Mouse (Mus musculus) gastrocnemius, postnatal 25 days (tissue): ENCODE measurements around the gene Zfp488. TPM values are rescaled to one million over a fixed set of nuclear protein-coding genes. Genes with fewer than 3 reads are reported as not detected.

Source experiments
- DNase-seq: peaks from one replicate; pipeline ENCODE4 v3.0.0; 2022
- total RNA-seq, 2 experiments: library from RNA; stranded (reverse); gene quantifications; 1 replicate in 1 of 2; 2 replicates in 1 of 2; pipeline ENCODE4 v1.2.3; 2021

The Zfp488 gene
- total RNA-seq, 2 experiments from 2014 or later: not detected

DNA sequence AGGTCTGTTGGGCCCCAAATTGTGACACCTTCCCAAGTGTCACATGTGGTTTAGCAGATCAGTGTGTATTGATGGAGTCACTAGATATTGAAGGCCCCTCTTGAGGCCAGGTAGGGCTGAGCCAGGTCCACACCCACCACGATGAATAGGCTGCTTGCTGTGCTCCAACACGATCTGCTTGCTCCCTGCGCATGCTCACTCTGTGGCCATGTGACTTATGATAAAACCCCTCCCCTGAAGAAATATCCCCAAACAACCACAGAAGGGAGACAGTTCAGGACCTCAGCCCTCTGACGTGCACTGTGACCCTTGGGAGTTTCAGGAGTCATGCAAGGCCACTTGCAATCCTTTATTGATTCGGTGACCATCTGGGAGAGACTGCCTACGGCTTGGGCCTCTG, 32.4 kb downstream of the Zfp488 start:
- no peak for DNase-seq

DNA sequence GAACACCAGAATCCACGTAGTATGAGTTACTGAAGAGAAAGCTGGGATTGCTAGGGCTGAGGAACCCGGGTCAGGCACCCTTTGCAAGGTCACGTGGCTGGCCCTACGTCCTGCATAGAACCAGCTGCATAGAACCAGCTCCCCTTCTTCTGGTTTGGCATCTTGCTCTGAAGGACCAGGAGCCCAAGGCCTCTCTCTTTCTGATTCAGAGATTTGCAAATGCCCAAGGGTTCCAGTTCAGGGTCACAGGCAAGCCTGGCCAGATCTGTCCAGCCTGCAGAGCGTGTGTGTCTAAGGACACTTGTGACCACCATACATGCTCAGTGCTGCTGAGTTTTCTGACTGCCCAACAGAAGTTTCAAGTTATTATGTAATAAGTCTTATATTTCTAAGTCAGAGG, 36.3 kb downstream of the Zfp488 start:
- DNase-seq: no peak

DNA sequence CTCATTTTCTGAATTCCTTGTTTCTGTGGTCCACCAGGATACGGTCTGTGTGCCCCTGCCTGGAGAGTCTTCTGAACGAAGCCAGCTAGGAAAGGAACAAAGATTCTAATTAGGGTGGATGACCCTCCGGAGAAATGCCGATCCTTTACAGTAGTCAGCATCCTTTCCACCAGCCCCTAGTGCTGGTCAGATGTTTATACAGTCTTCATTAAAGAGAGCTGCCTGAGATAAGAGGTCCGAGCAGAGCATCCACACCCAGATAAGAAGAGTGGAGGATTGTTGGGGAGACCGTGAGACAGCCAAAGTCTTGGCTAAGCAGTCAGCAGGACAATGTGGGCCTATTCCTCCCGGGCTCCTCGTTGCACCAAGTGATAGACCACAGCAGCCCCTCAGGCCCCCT, 37.8 kb downstream of the Zfp488 start, which contains the start of gene Gdf2:
Gene Gdf2, plus strand, starts transcription at position 301 of the 400 bp plus-strand sequence.
- DNase-seq: no peak

DNA sequence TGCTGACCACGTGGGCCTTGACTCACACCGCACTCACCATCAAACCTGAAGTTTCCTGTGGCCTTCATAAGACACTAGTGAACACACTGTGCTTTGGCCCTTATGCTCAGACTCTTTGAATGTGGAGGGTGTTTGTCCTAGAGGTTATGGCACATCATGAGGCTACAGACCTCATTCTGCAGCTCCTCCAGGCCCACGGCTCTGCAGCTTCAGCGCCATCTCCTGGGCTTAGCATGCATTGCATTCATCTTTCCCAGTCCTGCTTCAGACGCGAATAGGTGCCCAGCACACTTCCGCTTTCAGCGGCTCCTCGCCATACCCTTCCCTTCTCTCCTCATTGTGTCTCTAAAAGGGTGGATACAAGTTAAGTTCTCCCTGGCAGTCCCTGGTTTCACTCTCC, 39.4 kb downstream of the Zfp488 start:
- peak; percentile 38 for DNase-seq

DNA sequence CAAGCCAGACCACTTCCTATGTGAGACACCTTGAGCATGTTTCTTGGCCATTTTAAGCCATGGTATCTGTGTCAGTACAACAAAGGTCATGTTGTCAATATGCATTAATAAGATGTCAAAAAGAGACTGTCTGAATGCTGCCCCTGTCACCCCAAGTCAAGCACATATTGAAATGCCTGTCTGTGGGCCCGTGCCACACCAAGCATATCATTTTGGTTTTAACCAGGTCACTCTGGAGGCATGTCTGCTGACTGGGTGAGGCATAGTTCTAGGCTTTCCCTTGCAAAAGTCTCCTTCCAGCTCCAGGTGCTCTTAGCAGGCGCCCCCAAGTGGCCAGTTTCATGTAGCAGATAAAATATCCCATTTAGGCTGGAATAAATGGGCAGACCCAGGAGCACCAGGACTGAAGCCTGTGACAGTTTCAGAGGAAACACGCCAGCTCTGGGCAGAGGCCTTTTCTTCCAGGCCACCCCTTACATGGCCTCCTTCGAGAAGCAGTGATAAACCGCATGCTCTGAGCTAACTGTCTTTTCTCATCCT, 44.7 kb downstream of the Zfp488 start:
- DNase-seq: no peak

DNA sequence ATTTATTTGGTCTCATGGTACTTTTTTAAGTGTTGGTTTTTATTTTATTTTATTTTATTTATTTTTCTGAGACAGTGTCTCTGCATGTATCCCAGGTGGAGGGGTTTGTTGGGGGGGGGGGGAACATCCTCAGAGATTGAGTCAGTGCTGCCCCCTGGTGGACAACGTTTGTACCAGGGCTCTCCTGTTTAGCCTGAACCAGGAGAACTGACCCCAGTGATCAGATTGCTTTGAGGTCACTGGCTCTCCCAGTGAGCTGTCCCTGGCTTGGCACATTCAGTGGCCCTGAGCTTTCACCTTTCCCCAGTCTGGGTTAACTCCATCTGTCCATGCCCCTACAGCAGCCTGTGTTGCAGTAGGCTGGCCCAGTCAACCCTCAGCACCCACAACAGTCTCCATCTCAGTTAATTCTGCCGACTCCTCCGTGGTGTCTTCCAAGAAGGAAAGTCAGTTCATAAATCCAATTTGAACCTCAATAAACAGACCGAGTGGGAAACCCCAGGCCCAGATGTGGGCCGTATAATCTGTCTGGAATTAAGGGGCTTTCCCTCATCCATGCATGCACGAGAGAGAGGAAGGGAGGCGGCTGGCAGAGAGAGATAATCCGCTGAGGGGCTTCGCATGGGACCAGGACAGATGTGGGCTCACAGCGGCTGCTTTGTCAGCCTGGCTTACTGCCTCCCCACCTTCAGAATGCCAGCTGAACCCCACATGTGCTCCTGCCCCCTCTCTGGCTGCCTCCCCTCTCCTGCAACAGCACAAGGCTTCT, 45.4 kb downstream of the Zfp488 start:
- no peak for DNase-seq

DNA sequence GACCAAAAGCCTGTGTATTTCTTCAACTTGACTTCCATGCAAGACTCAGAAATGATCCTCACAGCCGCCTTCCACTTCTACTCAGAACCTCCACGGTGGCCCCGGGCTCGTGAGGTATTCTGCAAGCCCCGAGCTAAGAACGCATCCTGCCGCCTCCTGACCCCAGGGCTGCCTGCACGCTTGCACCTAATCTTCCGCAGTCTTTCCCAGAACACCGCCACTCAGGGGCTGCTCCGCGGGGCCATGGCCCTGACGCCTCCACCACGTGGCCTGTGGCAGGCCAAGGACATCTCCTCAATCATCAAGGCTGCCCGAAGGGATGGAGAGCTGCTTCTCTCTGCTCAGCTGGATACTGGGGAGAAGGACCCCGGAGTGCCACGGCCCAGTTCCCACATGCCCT, 46.7 kb downstream of the Zfp488 start:
- no peak for DNase-seq

DNA sequence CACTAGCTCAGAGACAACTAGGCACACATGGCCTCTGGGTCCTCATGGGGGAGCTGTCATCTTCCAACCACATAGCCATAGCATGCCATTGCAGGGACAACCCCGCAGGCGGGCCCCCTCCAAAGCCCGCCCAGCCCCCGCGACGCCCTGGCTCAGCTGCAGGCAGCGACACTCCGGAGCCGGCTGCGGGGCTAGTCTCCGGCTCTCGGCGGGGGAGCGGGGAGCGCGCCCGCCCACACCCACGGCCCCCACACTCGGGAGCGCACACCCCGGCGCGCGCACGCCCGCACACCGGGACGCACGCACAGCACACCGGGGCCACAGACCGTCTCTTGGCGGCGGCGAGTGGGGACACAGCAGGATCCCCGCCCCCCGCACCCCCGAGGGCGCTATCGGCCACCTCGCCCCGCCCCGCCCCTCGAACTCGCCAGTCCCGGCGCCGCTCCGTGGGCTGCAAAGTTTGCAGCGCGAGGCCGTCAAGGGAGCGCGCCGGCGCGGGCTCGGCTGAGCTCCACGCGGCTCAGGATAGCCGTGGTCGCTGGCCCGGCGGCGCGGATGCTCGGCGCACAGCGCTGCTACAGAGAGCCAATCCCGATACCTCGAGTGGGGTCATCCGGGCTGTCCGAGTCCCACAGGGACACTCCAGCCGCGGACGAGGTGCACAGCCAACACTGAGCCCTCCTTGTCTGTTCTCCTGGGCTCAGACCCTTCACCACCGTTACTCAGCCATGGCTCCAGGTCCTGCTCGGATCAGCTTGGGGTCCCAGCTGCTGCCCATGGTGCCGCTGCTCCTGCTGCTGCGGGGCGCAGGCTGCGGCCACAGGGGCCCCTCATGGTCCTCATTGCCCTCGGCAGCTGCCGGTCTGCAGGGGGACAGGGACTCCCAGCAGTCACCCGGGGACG, 55.1 kb downstream of the Zfp488 start, which contains the start of gene Gdf10:
Gene Gdf10, plus strand, starts transcription at position 420 of the 903 bp plus-strand sequence.
- peak; percentile 40 for DNase-seq

DNA sequence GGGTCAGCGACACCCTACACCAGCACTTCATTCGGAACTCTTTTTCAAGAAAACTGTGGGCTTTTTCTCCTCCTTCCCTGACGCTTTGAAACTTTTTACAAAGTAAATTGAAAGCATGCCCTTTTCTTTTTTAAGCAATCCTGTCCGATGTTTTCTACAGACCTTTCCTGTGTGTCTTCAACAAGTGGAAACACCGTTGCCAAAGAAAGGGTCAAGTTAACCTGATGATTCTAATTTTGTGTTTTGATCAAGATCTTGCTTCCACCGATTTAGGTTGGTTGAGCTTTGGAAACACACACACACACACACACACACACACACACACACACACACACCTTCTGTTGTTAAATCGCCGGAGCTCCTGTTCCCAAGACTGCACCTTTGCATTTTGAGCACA, 55.8 kb downstream of the Zfp488 start:
- no peak for DNase-seq

DNA sequence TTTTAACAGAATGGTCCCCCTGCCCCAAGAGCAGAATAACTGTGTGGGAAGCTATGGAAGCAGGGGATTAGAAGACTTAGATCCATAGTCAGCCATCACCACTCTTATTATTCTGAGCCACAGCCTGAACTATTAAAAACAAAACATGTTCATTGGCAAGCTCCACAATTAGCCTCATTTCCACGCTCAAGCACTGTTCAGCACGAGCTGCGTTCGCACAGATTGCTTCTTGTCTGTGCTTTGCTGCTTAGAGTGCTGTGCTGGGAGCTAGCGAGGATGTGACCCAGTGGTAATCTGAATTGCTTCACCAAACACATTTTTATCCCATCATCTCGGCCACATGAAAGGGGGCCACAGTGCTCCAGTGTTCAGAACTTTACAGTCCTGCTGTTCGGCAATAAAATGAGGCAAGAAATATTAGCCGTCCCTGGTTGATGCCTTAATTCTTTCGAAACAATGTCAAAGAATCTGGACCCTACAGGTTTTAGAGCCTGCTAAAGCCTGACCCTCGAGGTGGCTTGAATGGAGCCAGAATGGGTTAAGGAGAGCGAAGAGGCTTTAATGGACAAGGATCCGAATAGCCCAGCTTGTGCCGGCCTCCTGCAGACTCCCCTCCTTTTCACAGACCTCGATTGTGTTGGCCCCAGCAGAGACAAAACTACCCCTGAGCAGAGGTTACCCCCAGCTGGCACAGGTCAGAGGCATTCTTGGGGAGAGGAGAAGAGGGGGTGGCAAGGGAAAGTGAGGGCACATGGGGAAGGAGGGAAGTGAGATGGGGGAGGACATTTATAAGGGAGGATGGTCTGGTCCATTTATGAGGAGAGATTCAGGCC, 57.6 kb downstream of the Zfp488 start:
- DNase-seq: no peak

Other genes with a start within 250 kb of the Zfp488 start
- 1 to 10 TPM; 2.0 to 3.9 TPM for gene Gdf10, start 55.2 kb downstream of the Zfp488 start, total RNA-seq
- gene Gdf2, start 37.7 kb downstream of the Zfp488 start, total RNA-seq: not detected
- gene Rbp3, start 24.8 kb downstream of the Zfp488 start, total RNA-seq: not detected
- gene Gm30083, start 36.4 kb upstream of the Zfp488 start, total RNA-seq: not detected
- gene Gm5460, start 38.0 kb upstream of the Zfp488 start, total RNA-seq: not detected
- gene Antxrl, start 73.9 kb upstream of the Zfp488 start, total RNA-seq: not detected
- 1 to 10 TPM in 1 of 2 experiments, under 1 TPM in 1; 0.61 to 1.7 TPM for gene Anxa8, start 107.2 kb upstream of the Zfp488 start, total RNA-seq
- gene A630023A22Rik, start 124.0 kb upstream of the Zfp488 start, total RNA-seq: not detected
- gene Npy4r, start 173.7 kb upstream of the Zfp488 start, total RNA-seq: under 1 TPM; 0.13 to 0.27 TPM
- under 1 TPM; 0.08 to 0.29 TPM for gene Gprin2, start 222.9 kb upstream of the Zfp488 start, total RNA-seq
- gene Syt15, start 240.8 kb upstream of the Zfp488 start, total RNA-seq: under 1 TPM; 0.51 to 0.67 TPM